Mouse (Mus musculus): ENCODE data around the gene Mag. TPM values are rescaled to one million over a fixed set of nuclear protein-coding genes. Genes with fewer than 3 reads are reported as not detected.

Mag gene
- total and polyA plus RNA-seq, 2 experiments from 2014 or later: 0.07 to 0.38 TPM

DNA sequence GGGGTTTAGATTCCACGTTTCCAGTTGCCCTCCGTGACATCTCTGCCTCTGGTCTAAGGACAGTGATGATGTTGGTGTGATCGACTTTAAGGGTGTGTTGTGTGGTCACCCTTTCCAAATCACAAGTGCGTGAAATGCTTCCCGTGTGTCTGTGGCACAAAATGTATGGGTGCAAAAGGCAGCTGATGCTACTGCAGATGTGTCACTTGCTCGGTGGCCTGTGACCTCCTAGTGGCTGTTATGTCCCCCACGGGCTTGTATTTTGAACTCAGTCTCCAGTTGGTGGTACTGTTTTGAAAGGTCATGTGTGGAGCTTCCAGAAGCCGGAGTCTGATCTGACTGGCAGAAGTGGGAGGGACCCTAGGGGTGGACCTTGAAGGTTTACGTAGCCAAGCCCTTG lies 22.9 kb downstream of the Mag start:
- ATAC-seq (ENCODE audit: insufficient read depth, low read depth) (no peak), DNase-seq (ENCODE audit: low spot score) (no peak)
- Histone ChIP-seq H3K9ac (replicated peaks; ENCODE audit: low read depth, low read length) (no peak overlapping the region), H3K4me3 (ENCODE audit: low read depth, low read length) (no peak overlapping the region), H3K9me3 (replicated peaks; ENCODE audit: control insufficient read depth, low read length) (no peaks in the 10 kb centered on the region), H3K27ac (ENCODE audit: low read depth) (no peak overlapping the region), H3K4me2 (ENCODE audit: low read depth, low read length) (no peak overlapping the region), H3K36me3 (replicated peaks; ENCODE audit: control insufficient read depth, insufficient read depth, low read length) (no peaks in the 10 kb centered on the region), H3K27me3 (ENCODE audit: control insufficient read depth, insufficient read depth, low read length) (no peaks in the 10 kb centered on the region), H3K4me1 (ENCODE audit: control insufficient read depth, insufficient read depth) (no peaks in the 10 kb centered on the region)
- TF ChIP-seq CTCF (IDR thresholded peaks at IDR 0.05; ENCODE audit: low read depth): no peak
- no peak for TF ChIP-seq EP300 (IDR thresholded peaks at IDR 0.05; ENCODE audit: low read depth)
- WGBS: 79% methylated on average over 9 of the region's 9 CpGs

DNA sequence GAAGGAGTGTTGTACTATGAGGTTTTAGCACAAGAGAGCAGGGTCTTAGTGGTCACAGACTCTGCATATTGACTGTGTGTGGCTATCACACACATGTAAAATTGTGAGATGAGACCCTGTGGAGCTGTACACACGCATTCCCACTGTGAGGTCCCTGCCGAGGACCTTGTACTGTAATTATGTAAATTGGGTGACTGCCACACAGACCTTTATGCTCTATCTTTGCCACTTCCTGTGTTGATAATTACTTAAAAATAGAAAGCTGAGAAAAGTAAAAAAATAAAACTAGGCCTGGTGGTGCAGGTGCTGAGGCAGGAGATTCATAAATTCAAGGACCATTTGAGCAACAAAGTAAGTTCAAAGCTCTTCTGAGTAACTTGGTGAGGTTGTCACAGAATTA lies 24.0 kb downstream of the Mag start:
- ATAC-seq (ENCODE audit: insufficient read depth, low read depth) (no peak), DNase-seq (ENCODE audit: low spot score) (no peak)
- H3K36me3 ChIP-seq (replicated peaks; ENCODE audit: control insufficient read depth, insufficient read depth, low read length): no peaks in the 10 kb centered on the region
- H3K4me2 ChIP-seq (ENCODE audit: low read depth, low read length): no peak overlapping the region
- no peak overlapping the region for H3K27ac ChIP-seq (ENCODE audit: low read depth)
- WGBS: 36% methylated on average over 2 of the region's 2 CpGs
- H3K9ac ChIP-seq (replicated peaks; ENCODE audit: low read depth, low read length): no peak overlapping the region
- TF ChIP-seq CTCF (IDR thresholded peaks at IDR 0.05; ENCODE audit: low read depth): no peak
- no peak for TF ChIP-seq EP300 (IDR thresholded peaks at IDR 0.05; ENCODE audit: low read depth)
- H3K27me3 ChIP-seq (ENCODE audit: control insufficient read depth, insufficient read depth, low read length): no peaks in the 10 kb centered on the region
- H3K9me3 ChIP-seq (replicated peaks; ENCODE audit: control insufficient read depth, low read length): no peaks in the 10 kb centered on the region
- H3K4me1 ChIP-seq (ENCODE audit: control insufficient read depth, insufficient read depth): no peaks in the 10 kb centered on the region
- no peak overlapping the region for H3K4me3 ChIP-seq (ENCODE audit: low read depth, low read length)

DNA sequence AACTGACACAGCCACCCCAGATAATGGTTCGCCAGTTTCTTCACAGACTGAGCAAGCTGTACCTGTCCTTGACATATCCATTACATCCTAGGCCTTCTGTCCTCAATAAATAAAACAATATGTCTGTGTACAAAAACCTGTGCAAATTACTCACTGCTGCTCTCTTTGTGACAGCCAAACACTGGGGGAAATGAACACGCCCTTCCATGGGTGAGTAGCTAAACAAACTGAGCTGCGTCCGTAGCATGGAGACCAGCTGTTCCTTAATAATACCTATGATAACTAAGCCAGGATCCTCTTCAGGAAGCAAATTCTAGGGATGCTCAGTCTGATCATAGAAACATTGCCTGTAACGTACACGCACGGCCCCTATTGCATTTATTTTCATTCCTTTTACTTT lies 25.9 kb downstream of the Mag start:
- Histone ChIP-seq H3K27ac (ENCODE audit: low read depth) (no peak overlapping the region), H3K4me1 (ENCODE audit: control insufficient read depth, insufficient read depth) (no peaks in the 10 kb centered on the region), H3K4me2 (ENCODE audit: low read depth, low read length) (no peak overlapping the region), H3K9me3 (replicated peaks; ENCODE audit: control insufficient read depth, low read length) (no peaks in the 10 kb centered on the region), H3K27me3 (ENCODE audit: control insufficient read depth, insufficient read depth, low read length) (no peaks in the 10 kb centered on the region), H3K36me3 (replicated peaks; ENCODE audit: control insufficient read depth, insufficient read depth, low read length) (no peaks in the 10 kb centered on the region), H3K9ac (replicated peaks; ENCODE audit: low read depth, low read length) (no peak overlapping the region), H3K4me3 (ENCODE audit: low read depth, low read length) (no peak overlapping the region)
- ATAC-seq (ENCODE audit: insufficient read depth, low read depth): no peak
- TF ChIP-seq CTCF (IDR thresholded peaks at IDR 0.05; ENCODE audit: low read depth) (no peak), EP300 (IDR thresholded peaks at IDR 0.05; ENCODE audit: low read depth) (no peak)
- 80% methylated on average over 7 of the region's 7 CpGs for WGBS
- no peak for DNase-seq (ENCODE audit: low spot score)

DNA sequence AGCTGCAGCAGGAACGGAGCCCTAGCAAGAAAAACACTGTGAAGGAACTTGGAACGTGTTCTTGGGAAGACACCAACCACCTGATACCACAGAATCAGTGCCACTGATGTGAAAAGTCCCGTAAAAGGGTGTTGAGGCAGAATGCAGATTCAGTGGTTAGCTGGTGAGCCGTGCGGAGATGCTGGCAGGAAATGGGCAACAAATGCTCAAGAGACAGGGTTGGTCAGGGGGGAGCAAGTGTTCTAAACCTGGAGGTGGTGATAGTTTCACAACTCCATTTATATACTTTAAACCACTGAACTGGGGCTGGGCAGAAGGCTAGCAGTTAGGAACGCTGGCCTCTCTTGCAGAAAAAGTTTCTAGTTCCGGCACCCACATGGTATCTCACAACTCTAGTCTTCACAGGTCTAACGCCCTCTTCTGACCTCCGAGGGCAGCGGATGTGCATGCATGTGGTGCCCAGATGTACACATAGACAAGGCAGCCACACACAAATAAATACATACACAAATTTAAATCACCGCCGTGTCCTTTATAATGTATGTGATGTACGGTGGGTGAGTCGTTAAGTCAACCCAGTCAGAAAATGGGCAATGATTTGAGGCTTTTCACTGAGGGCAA lies 27.0 kb downstream of the Mag start:
- no peaks in the 10 kb centered on the region for H3K36me3 ChIP-seq (replicated peaks; ENCODE audit: control insufficient read depth, insufficient read depth, low read length)
- no peaks in the 10 kb centered on the region for H3K9me3 ChIP-seq (replicated peaks; ENCODE audit: control insufficient read depth, low read length)
- no peak overlapping the region for H3K27ac ChIP-seq (ENCODE audit: low read depth)
- H3K4me2 ChIP-seq (ENCODE audit: low read depth, low read length): no peak overlapping the region
- TF ChIP-seq CTCF (IDR thresholded peaks at IDR 0.05; ENCODE audit: low read depth) (no peak), EP300 (IDR thresholded peaks at IDR 0.05; ENCODE audit: low read depth) (no peak)
- 75% methylated on average over 14 of the region's 14 CpGs for WGBS
- H3K4me1 ChIP-seq (ENCODE audit: control insufficient read depth, insufficient read depth): no peaks in the 10 kb centered on the region
- H3K27me3 ChIP-seq (ENCODE audit: control insufficient read depth, insufficient read depth, low read length): no peaks in the 10 kb centered on the region
- no peak overlapping the region for H3K9ac ChIP-seq (replicated peaks; ENCODE audit: low read depth, low read length)
- DNase-seq (ENCODE audit: low spot score): no peak
- ATAC-seq (ENCODE audit: insufficient read depth, low read depth): no peak
- H3K4me3 ChIP-seq (ENCODE audit: low read depth, low read length): no peak overlapping the region

DNA sequence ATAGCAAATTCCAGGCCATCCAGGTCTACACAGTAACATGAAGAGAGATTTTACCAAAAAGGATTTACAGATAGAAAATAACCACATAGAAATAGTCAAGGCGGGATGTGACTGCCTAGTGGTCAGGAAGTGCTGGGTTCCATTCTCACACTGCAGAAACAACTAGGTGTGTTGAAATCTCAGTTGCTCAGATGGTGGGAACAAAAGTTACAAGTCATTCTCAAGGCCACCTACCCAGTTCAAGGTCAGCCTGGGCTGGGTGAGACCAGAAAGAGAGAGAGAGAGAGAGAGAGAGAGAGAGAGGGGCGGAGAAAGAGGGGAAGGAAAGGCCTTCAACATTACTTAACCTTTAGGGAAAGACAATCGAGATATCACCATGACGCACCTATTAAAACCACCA lies 27.8 kb downstream of the Mag start:
- no peak overlapping the region for H3K9ac ChIP-seq (replicated peaks; ENCODE audit: low read depth, low read length)
- no peaks in the 10 kb centered on the region for H3K27me3 ChIP-seq (ENCODE audit: control insufficient read depth, insufficient read depth, low read length)
- no peaks in the 10 kb centered on the region for H3K36me3 ChIP-seq (replicated peaks; ENCODE audit: control insufficient read depth, insufficient read depth, low read length)
- ATAC-seq (ENCODE audit: insufficient read depth, low read depth) (no peak), DNase-seq (ENCODE audit: low spot score) (no peak)
- H3K4me3 ChIP-seq (ENCODE audit: low read depth, low read length): no peak overlapping the region
- H3K9me3 ChIP-seq (replicated peaks; ENCODE audit: control insufficient read depth, low read length): no peaks in the 10 kb centered on the region
- no peak for TF ChIP-seq EP300 (IDR thresholded peaks at IDR 0.05; ENCODE audit: low read depth)
- no peak for TF ChIP-seq CTCF (IDR thresholded peaks at IDR 0.05; ENCODE audit: low read depth)
- WGBS: 78% methylated on average over 4 of the region's 4 CpGs
- H3K27ac ChIP-seq (ENCODE audit: low read depth): no peak overlapping the region
- H3K4me1 ChIP-seq (ENCODE audit: control insufficient read depth, insufficient read depth): no peaks in the 10 kb centered on the region
- H3K4me2 ChIP-seq (ENCODE audit: low read depth, low read length): no peak overlapping the region

DNA sequence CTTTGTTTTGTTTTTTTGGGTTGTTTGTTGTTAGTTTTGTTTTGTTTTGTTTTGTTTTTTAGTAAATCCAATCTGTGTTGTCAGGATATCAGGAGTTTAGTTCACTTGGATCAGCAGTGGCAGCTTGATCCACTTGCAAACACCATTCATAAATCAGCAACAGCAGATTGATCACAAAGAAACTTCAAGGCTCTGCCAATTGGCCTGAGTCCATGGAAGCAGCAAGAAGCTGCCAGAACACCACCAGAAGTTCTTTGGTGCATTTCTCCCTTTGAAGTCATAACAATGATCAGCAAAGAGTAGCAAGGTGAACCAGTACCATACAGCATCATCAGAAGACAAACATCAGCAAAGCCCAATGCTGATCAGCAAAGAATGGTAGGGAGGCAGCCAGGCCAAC lies 30.6 kb downstream of the Mag start:
- Histone ChIP-seq H3K27me3 (ENCODE audit: control insufficient read depth, insufficient read depth, low read length) (0 out of 2 replicates have a peak, but pooled peaks cover 6% of the 10 kb centered on the region), H3K27ac (ENCODE audit: low read depth) (no peak overlapping the region), H3K36me3 (replicated peaks; ENCODE audit: control insufficient read depth, insufficient read depth, low read length) (no peaks in the 10 kb centered on the region), H3K9me3 (replicated peaks; ENCODE audit: control insufficient read depth, low read length) (no peaks in the 10 kb centered on the region), H3K4me3 (ENCODE audit: low read depth, low read length) (no peak overlapping the region), H3K4me1 (ENCODE audit: control insufficient read depth, insufficient read depth) (no peaks in the 10 kb centered on the region), H3K4me2 (ENCODE audit: low read depth, low read length) (no peak overlapping the region), H3K9ac (replicated peaks; ENCODE audit: low read depth, low read length) (no peak overlapping the region)
- DNase-seq (ENCODE audit: low spot score): no peak
- TF ChIP-seq CTCF (IDR thresholded peaks at IDR 0.05; ENCODE audit: low read depth) (no peak), EP300 (IDR thresholded peaks at IDR 0.05; ENCODE audit: low read depth) (no peak)
- no peak for ATAC-seq (ENCODE audit: insufficient read depth, low read depth)
